Mouse (Mus musculus) inflammation-experienced regulatory T-cells, adult 6 months (primary cell): Measurements from ENCODE around the gene Arid1a. TPM values are rescaled to one million over a fixed set of nuclear protein-coding genes. Genes with fewer than 3 reads are reported as not detected.

Experiments used
- ATAC-seq: one replicate; pipeline ENCODE4 v1.8.0; 2017
- polyA plus RNA-seq, 3 experiments: library from polyadenylated mRNA; unstranded; fragments of 100-300 nt; shearing (Covaris generic); gene quantifications; one replicate each; pipeline ENCODE4 v1.2.1; 2017

Gene Arid1a
- 10 to 100 TPM; 56.9 to 94.8 (median 76.7) TPM for polyA plus RNA-seq

- ATAC-seq: peak; percentile 68
These were observed at the start of gene Arid1a for GRCm38 (mm10) chr4:133756514-133757268. Arid1a (minus strand) TSS chr4:133756769.

- peak; percentile 74 for ATAC-seq
These were observed 48.1 kb upstream of the Arid1a start for GRCm38 (mm10) chr4:133804401-133805263.

GRCm38 (mm10) chr4:133800589-133800988 lies 44.0 kb upstream of the Arid1a start:
- no peak for ATAC-seq

GRCm38 (mm10) chr4:133793269-133793668 lies 36.7 kb upstream of the Arid1a start:
- ATAC-seq: no peak

GRCm38 (mm10) chr4:133774570-133775554 lies 18.3 kb upstream of the Arid1a start:
- no peak for ATAC-seq

GRCm38 (mm10) chr4:133769157-133769556 lies 12.6 kb upstream of the Arid1a start:
- no peak for ATAC-seq

GRCm38 (mm10) chr4:133763112-133763511 lies 6.5 kb upstream of the Arid1a start:
- ATAC-seq: no peak

GRCm38 (mm10) chr4:133759659-133760058 lies 3.1 kb upstream of the Arid1a start:
- no peak for ATAC-seq

GRCm38 (mm10) chr4:133757269-133757835 lies 783 bp upstream of the Arid1a start:
- peak; percentile 42 for ATAC-seq

- no peak for ATAC-seq
These were observed 653 bp downstream of the Arid1a start for GRCm38 (mm10) chr4:133755861-133756371.

GRCm38 (mm10) chr4:133754871-133755765 lies 1.5 kb downstream of the Arid1a start:
- no peak for ATAC-seq

- ATAC-seq: peak; percentile 54
These were observed 2.3 kb downstream of the Arid1a start for GRCm38 (mm10) chr4:133754238-133754637.

- ATAC-seq: no peak
These were observed 3.0 kb downstream of the Arid1a start for GRCm38 (mm10) chr4:133753375-133754190.

- no peak for ATAC-seq
These were observed 3.9 kb downstream of the Arid1a start for GRCm38 (mm10) chr4:133752449-133753374.

- ATAC-seq: peak; percentile 60
These were observed 4.8 kb downstream of the Arid1a start for GRCm38 (mm10) chr4:133751521-133752448.

GRCm38 (mm10) chr4:133750184-133750775 lies 6.3 kb downstream of the Arid1a start:
- ATAC-seq: no peak

GRCm38 (mm10) chr4:133735282-133735681 lies 21.3 kb downstream of the Arid1a start:
- ATAC-seq: no peak
